Mouse (Mus musculus): ENCODE measurements at regions not wholly inside any gene's neighbourhood (a gene's known extent, or its start where the extent isn't known, plus 50 kb on each side); places are given as distances from the start of the nearest gene placed in this dataset.

DNA sequence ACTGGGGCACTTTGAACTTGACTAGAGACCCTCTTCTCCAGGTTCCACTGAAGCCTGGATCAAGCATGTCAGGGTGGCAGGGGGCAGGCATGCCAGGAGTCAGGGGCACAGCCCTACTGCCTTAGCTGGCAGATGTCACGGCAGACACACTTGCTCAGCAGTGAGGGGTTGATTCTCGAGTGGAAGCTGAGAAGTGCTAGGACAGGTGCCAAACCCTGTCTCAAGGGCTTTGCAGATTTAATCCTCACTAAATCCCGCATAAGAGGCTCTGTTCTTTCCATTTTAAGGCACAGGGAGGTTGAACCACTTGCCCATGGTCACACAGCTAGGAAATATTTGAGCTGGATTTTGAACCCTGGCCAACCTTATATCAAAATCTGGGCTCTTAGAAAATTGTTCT, 223.5 kb upstream of the Mvb12b start:
- no peak for DNase-seq

DNA sequence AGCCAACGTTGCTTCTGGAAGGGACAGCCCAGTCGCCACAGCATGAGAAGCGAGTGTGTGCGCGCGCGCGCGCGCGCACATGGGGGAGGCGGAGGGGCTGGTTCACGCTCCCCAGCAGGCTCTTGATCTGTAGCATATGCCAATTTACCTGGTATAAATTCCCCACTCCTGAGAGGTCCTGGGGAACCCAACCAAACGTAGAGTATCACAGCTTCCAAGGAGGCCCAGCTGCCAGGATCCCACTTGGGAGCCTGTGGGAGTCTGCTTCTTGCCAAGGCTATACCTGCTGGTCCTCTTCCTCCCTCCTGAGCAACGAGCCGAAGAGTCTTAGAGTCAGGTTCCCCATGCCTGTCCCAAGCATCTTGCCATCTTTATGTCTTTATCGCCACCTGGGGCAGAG, 222.8 kb upstream of the Mvb12b start:
- no peak for DNase-seq

DNA sequence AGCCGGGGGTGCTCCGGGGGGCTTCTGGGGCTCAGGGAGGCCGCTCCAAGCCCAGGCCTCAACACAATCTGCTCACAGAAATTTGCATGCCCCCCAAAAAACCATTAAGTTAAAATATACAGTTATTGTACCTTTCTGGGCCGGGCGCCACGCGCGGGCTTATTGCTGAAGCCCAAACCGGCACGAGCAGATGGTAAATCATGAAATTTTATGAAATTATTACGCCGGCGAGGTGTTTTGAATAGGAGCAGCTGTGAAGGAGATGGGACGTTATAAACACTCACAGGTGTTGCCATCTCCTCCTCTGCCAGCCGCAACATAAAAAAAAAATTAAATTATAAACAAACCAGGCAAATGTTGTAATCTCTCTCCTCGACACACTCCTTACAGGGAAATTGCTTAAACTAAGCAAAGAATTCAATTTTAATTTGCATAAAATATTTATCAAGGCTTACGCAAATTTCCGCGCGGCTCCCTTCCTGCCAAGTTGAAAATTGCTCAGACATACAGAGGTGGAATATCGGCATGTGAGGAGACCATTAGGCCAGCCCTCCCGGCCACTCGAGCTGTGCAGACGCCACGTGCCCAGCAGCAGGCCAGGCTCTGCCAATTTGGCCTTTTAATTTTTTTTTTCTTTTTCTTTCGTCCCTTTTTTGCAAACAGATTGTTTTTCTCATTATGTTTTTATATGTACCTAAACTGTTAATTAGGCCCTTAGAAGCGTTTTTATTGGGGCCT, 220.0 kb upstream of the Mvb12b start:
- DNase-seq: no peak

DNA sequence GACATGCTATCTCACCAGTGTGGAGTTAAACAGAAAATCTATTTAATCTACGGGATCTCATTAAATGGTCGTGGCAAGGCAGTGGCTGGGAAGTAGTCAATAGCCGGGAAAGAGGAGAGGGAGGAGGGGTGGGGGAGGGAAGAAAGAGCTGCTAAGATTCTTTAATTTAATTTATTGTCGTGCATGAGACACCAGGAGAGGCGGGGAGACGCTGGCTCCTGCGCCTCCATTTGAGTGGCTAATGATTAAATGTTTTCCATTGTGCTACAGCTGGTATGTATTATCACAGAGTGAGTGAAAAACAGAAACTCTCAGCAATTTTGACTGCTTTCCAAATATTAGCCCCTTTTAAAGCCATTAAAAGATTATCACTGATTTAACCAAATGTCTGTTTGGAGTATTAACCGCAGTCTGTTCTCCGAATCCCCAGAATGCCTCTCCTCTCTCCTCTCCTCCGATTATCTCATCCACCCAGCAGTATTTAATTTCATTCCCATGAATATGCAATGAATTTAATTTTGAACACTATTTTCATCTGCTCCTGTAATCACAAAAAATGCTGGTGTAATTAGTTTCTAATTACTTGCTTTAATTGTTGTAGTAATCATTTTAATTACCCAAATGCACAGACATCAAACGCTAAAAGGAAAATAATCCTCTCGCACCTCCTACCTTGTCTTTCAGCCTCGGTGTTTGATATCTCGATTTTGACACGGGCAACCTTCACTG, 219.3 kb upstream of the Mvb12b start:
- DNase-seq: no peak

DNA sequence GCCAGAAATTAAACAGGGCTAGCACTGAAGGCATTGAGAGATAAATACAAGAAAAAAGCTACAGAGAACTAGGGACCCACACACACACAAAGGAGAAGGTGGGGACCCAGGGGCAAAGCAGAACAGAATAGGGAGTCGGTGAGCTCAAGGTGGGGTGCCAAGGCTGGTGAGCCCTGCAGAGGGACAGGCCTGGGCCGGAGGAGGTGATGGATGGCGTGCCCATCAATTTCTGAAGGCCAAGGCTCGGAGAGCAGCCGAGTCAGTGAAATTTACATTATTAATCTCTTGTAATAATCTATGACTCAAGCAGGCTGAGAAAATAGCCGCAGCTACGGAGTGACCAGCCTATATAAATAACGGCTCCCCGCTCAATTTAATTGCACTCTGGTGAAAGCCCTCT, 218.5 kb upstream of the Mvb12b start:
- no peak for DNase-seq

DNA sequence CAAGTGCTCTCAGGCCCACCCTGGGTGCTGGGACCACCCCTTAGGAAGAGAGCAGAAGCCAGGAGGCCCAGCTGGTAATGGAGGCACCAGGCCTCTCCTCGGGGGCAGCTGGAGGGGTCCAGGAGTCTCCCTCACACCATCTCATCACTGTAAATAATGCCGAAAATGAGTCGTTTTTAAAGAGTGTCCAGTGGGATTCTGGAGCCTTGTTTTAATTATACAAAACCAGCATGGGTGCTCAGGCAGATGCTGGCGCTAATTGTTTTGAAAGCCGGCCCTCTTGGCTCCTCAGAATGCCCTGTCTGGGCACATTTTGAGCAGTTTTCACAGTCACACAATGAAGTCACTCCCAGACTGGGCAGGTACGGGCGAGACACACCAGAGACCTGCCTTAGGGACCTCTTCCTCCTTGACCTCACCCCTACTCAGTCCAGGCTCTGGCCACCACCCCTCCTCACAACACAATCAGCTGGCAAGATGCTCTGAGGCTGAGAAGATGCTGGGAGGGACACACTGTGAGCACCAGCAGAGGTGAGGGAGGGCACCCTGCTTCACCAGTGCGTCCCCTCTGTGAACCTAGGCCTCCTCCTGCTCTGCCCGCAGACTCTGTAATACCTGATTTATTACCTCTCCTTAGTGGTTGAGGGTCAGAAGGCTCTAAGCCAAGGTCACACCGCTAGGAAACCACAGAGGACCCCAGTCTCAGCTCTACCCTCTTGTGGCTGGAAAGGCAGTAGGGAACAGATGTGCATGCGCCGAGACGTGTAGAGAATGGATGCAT, 217.7 kb upstream of the Mvb12b start:
- DNase-seq: no peak

DNA sequence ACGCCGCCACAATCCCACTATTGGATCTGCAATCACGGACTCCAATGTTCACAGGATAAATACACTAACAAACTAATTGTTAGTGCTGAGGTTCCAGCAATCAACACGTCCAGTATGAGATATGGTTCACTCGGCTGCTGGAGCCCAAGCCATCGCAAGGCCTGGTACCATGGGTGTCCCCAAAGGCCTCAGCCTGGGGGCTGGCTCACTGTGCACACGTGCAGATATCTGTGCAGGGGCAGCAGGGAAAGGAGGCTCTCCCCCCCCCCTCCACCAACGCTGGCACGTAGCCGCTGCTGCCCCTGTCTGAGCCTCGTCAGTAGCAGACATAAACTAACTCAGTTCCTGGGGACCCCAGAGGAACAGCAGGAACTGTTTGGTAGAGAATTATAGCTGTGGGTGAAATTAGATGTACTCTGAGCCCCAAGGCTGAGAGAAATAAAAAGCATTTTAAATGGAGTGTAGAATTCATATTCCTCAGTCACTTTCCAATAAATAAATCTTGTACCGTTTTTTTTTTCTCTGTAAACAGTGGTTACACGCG, 210.3 kb upstream of the Mvb12b start:
- DNase-seq: no peak

DNA sequence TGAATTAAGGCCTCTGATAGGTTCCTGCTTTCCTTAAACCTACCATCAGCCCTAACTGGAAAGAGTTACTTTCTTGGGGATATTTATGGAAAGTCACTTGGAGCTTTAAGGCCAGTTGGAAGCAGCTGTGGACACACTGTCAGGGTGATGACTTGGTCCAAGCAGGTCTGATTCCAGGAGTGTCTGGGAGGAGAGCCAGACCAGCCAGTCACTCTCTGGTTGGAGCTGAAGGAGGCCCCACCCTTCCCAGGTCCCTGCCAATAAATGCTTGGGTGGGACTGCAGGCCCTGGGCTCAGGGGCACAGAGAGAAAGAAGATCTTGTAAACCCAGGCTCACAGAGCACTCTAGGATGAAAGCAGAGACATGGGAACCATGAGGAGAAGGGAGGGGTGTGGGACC, 208.8 kb upstream of the Mvb12b start:
- no peak for DNase-seq

DNA sequence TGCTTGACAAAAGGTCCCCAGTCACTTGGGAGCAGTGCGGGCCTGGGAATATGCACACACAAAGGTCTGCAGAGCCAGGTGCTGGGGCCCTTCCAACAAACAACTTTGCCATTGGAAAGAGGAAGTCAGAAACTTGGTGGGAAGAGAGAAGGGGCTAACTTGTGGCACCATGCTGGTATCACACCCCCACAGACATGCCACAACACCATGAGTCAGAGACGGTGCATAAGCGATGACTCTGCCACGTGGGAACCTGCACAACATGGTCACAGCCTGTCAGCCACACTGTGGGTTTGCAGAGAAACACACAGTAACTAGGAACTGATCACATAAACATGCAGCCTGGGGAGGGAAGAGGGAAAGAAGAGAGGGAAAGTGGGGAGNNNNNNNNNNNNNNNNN, 201.1 kb upstream of the Mvb12b start:
- no peak for DNase-seq

DNA sequence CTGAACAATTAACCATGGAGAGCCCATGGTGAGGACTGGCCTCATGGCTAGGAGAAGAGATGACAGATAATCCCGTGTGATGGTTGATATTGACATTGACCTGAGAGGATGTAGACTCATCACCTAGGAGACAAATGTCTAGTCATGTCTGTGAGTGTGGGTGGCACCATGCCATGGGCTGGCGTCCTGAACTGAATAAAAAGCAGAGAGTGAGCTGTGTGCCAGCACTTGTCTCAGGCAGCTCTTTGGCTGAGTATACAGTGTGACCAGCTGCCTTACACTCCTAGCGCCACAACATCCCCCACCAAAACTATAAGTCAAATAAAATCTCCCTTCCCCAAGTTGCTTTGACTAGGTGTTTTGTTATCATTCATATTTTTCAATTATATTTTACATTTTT, 198.4 kb upstream of the Mvb12b start:
- no peak for DNase-seq

DNA sequence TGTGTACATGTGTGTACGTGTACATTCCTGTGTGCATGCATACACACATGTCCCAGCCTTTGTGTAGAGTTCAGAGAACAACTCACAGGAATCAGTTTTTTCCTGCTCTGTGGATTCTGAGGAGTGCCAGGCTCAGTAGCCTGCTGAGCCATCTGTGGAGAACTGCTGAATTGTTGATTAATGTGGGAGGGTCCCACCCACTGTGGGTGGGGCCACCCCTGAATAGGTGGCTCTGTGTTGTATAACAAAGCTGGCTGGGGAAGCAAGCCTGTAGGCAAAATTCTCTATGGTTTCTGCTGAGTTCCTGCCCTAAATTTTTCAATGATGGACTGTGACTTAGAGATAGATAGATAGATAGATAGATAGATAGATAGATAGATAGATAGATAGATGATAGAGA, 196.8 kb upstream of the Mvb12b start:
- no peak for DNase-seq

DNA sequence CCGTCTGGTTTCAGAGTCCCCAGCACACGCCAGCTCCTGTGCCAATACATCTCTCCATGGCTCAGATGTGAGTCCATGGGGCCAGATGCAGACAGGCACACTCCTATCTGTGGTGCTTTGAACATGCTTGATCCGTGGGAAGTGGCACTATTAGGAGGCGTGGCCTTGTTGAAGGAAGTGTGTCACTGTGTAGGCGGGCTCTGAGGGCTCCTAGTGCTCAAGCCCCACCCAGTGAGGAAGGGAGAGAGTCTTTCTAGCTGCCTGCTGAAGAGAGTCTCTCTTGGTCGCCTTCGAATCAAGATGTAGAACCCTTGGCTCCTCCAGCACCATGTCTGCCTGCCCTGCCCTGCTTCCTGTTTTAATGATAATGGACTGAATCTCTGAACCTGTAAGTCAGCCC, 194.7 kb upstream of the Mvb12b start:
- DNase-seq: no peak

DNA sequence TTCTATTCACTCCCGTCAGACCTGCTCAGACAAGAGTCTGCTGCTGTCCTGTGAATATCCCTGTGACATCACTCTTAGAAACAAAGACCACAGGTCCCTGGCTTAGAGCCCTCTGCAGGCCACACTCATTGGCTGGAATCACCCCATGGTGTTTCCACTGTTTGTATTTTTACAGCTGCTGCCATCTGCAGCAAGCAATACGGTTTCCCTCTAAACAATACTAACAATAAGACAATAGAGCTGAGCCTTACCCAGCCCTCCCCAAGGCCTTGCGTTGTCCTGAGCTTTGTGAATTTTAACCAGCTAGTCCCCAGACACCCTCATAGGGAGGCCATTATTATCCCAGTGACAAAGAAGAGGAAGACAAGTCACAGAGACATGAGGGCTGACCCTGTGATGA, 192.4 kb upstream of the Mvb12b start:
- DNase-seq: no peak

DNA sequence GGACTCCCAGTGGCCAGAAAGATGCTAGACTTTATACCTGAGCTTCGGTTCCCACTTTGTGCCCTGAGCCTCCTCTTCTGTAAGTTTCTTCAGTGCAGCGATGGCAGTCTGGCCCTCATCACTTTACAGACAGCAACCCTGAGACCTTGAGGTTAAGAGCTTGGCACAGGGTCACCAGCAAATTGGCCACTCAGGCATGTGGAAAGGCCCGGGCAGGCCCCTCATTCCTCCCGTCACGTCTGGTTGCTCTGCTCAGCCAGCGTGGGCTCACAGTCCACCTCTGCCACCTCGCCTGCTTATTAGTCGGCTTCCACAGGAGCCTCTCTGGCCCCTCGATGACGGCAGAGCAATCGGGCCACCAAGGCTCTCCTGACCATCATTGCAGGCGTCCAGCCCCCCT, 191.5 kb upstream of the Mvb12b start:
- DNase-seq: no peak

DNA sequence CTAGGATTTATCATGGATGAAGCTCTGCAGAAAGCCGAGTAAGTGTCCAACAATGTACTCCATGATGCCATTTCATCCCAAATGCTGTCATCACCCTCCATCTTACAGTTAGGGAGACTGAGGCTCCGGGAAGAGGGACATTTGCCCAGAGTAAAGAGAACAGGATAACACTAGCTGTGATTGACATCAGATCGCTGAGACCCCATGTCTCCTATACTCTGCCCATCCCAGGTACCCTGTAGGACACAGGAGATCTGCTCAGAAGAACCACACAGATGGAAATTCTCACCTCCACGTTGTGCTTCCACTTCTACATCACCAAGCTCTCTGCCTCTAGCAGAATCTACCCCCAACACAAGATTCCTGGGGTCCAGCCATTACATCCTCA, 191.1 kb upstream of the Mvb12b start:
- no peak for DNase-seq

DNA sequence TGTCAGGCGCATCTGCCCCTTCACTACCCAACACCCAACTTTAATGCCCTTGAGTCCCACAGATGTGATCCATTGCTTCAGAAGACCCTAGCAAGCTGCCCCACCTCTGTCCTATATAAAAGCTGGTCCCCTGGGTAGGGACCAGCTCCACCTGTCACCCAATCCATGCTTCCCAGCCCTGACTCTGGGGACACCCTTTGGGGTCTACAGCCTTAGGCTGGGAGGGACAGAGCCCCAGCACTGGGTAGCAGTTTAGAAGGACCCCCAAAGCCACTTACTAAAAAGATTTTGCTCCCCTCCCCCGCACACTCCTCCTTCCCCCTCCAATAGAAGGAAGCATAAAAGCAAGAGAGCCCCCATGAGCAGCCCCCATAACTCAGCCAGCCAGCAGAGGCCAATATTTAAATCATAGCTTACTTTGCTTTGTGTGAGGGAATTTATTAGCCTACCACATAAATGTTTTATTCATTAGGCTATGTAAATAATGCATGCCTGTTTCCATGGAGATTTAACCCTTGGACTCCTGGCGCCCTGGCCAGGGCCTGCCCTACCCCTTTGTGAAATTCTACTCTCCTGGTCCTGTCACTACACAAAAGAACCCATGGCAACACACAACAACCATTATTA, 190.6 kb upstream of the Mvb12b start:
- DNase-seq: no peak

DNA sequence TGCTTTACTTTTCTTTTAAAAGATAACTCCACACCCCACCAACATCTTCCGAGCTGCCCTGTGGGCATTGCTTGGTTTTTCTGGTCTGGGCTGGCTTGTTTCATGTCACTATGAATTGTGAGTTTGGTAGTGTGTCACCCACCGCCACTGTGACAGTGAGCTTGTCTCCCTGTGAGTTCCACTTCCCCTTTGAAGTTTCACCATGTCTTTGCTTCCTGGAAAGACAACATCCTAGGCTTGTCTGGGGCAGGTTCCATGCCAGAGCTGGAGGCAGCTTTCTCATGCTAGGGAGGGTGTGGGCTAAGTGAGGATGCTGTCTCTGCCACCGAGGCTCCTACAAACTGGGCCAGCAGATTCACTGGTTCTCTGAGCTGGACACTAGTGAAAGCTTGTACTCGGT, 188.6 kb upstream of the Mvb12b start:
- no peak for DNase-seq

DNA sequence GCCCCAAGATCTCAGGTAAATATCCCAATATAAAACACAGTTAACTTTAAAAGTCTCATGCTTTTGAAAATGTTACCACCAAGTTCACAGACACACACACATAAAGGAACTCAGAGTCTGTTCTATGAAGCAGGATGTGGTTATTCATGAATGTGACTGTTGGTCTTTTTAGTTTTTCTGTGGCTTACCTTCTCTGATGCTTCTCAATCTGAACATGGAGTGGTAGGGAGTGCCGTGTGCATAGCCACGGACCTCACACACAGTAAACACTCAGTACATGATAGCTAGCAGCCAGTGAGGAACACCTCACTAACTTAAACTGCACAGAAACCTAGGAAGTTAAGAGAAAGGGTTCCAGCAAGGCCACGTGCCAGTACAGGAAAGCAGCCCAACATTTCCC, 186.3 kb upstream of the Mvb12b start:
- no peak for DNase-seq

DNA sequence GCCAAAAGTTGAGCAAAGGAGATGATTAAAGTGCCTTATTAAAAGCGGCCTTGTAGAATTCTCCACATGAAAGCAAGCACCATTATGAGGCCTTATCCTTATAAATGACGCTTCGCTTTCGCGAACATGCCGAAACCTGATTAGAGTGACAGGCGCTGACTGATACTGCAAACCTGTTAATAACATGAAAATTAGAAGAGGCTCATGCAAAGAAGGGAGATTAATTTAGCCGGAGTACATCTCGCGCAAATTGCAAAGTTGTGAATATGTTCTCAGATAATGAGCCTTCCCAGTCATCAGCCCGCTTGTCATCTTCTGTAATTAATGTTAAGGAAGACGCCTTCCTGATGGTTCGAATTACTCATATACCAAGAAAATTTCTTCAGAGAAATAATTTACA, 177.8 kb upstream of the Mvb12b start:
- no peak for DNase-seq

DNA sequence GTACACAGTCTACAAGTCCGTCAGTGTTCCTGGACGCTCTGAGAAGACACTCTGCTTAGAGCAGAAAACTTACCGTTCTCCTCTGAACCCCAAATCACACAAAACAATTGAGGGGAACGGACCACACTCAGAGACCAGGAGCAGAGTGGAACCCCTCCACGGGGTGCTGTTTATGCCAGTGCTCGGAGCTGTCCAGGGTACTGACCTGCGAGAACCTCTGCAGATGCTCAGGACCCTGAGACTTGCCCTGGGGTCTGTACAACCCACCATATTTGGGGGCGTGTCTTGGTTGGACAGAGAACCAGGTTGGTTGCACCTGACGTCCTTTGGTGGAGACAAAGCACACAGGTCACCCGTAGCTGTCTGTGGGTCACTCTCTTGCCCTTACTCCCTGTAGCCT, 177.3 kb upstream of the Mvb12b start:
- DNase-seq: peak; percentile 14

DNA sequence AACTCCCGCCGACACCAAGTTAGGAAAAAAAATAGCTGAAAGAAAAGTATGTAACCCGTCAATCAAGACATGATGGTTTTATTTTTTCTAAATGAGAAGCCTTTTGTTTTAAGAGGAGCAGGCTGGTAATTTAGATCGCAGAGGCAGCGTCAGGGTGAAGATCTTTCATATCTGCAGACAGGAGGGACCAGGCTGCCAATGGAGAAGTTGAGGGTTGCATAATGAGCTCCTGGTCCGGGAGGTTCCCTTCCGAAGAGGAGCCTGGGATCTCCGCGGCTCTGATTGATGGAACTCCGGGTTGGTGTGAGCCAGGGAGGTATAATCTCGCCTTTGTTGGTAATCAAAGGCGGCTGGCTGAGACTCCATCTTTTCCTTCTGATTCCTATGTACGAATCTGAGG, 168.8 kb upstream of the Mvb12b start:
- no peak for DNase-seq

DNA sequence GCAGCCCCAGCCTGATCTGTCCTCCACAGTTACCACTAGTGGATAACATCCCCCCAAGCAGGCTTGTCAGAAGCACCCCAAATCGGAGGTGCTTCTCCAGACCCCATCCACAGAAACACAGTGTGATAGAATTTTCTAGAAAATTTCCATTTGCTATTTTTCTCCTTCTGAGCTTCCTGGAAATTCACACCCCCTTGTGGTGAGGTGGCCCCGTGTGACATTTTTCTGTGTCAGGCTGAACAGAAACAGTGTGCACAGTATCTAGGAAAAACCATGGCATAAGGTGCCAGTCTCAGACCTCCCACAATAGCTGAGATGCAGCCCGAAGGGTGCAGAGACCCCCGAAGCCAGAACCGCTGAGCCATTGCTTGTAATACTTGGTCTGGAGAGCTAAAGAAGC, 155.3 kb upstream of the Mvb12b start:
- no peak for DNase-seq

DNA sequence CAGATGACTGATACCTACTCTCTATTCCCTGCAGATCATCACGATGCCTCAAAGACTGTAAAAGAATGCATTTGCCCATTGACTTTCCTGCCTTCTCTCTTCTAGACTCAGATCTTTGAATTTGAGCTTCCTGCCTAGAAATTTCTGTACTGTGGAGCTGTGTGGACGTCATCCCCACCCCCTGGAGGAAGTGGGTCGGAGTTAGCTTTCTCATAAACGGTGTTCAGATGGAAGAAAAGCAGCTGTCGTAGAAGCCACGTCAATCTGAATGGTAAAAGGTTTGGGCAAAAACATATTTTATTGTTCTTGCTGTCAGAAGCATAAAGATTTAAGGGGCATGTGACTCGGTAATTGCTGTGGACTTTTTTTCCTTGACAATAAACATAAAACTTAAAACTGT, 154.6 kb upstream of the Mvb12b start:
- DNase-seq: no peak
